Mouse (Mus musculus) hindbrain, embryonic 13.5 days (tissue): ENCODE measurements around the gene Hist1h3b. TPM values are rescaled to one million over a fixed set of nuclear protein-coding genes. Genes with fewer than 3 reads are reported as not detected.

ENCODE experiments used
- ATAC-seq: fragments of 200-750 bp; cut with Nextera tagmentation; 2 replicates; pipeline ENCODE4 v1.8.0; 2017; ENCODE audit warnings: moderate TSS enrichment; ENCODE audit not compliant: low FRiP score
- H3K27ac ChIP-seq: fragments of 300-500 bp; sonication (generic); 2 replicates; pipeline ENCODE4 v1.5.1; 2015; ENCODE audit warnings: inconsistent platforms, mild to moderate bottlenecking, moderate library complexity
- H3K27me3 ChIP-seq: fragments of 300-500 bp; sonication (generic); 2 replicates; pipeline ENCODE4 v1.6.1; 2015; ENCODE audit warnings: mild to moderate bottlenecking, inconsistent platforms
- H3K36me3 ChIP-seq: fragments of 300-500 bp; sonication (generic); 2 replicates; pipeline ENCODE4 v1.6.1; 2015; ENCODE audit warnings: mild to moderate bottlenecking, inconsistent platforms
- H3K4me1 ChIP-seq: fragments of 300-500 bp; sonication (generic); replicated peaks from 2 replicates; pipeline ENCODE4 v1.6.1; 2015; ENCODE audit warnings: inconsistent platforms
- H3K4me2 ChIP-seq: fragments of 300-500 bp; sonication (generic); 2 replicates; pipeline ENCODE4 v1.6.1; 2015; ENCODE audit warnings: inconsistent platforms, mild to moderate bottlenecking, moderate library complexity
- H3K4me3 ChIP-seq: fragments of 300-500 bp; sonication (generic); 2 replicates; pipeline ENCODE4 v1.5.1; 2015; ENCODE audit warnings: mild to moderate bottlenecking, inconsistent platforms
- H3K9ac ChIP-seq: fragments of 300-500 bp; sonication (generic); 2 replicates; pipeline ENCODE4 v1.6.1; 2015; ENCODE audit warnings: mild to moderate bottlenecking, inconsistent platforms
- H3K9me3 ChIP-seq: fragments of 300-500 bp; sonication (generic); 2 replicates; pipeline ENCODE4 v1.6.1; 2016; ENCODE audit warnings: inconsistent platforms
- WGBS: fragments of 180-500 bp; shearing (Covaris S2); methylation state at CpG from one replicate; pipeline ENCODE4 v1.1.7; 2015; 5-methylcytosine and 5-hydroxymethylcytosine counted together
- microRNA-seq: library from miRNA; unstranded; fragments of <30 nt; microRNA quantifications from one replicate; pipeline ENCODE4, GENCODE M21; 2016
- polyA plus RNA-seq: library from polyadenylated mRNA; unstranded; fragments of >200 nt; fragmentation: Nextera tagmentation; extraction: Ambion mirVana; gene quantifications from 2 replicates; pipeline ENCODE4 v1.2.1, GENCODE M21; 2015

Gene Hist1h3b
- polyA plus RNA-seq, 1 experiment from 2014 or later: 4.4 TPM

DNA sequence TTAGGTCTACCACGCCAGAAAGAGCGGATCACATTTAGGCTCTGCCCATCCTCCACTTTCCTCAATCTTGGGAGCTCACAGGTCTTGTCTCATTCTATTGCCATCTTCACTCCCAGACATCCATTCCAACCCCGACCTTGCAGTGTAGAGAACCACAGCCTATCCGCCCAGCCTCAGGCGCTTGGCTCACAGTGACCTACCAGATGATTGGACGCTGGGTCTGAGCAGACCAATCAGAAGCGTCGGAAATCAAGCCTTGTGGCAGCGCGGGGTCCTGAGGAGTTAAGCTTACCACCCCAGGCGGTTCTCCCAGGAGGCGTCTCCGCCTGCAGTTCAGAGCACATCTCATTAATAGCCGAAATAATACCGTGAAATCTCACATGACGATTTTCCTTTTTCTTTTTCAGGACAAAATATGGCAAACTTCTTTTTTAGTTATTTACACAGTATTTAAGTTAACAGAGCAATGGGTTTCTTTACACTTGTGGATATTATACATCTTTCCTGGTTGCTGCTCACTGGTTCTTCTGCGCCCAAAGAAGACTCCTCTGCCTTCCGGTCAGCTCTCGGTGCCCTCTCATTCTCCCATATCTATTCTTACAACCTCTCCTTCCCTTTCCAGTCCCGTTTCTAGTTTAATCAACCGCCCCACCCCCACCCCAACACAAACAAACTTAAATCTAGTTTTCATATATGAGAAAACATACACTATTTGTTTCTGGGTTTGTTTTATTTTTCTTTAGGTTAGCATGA is 20.7 kb downstream of the Hist1h3b start:
- ATAC-seq: peak; percentile 87; the same call in 1 of the 2 replicates
- 26% methylated on average over 21 of the region's 21 CpGs for WGBS
- no peak overlapping the region for H3K27ac ChIP-seq
- H3K36me3 ChIP-seq: no peaks in the 10 kb centered on the region
- H3K9me3 ChIP-seq: no peaks in the 10 kb centered on the region
- H3K4me3 ChIP-seq: peak overlapping the region; percentile 8; the same call in 1 of the 2 replicates
- H3K4me1 ChIP-seq: peaks cover 3% of the 10 kb centered on the region; the same call in 1 of the 2 replicates
- no peak overlapping the region for H3K9ac ChIP-seq
- H3K4me2 ChIP-seq: peak overlapping the region; percentile 43
- H3K27me3 ChIP-seq: no peaks in the 10 kb centered on the region

DNA sequence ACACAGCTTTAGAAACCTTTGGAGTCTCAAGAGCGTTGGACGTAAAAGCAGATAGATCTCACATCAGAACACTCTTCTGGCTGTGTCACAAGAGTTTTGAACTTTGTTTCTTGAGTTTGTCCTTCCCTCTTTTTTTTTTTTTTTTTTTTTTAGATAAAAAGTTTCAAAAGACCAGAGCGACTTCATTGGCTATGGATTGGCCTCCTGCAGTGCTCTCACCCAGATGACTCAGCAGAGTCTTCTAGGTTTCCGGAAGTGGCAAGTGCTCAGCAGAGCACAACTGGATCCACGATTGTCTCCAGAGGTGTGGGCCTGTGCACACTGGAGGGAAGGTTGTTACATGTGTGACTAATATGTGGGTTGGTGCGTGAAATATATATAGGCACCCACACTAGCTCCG is 26.3 kb downstream of the Hist1h3b start:
- Histone ChIP-seq H3K4me2 (no peak overlapping the region), H3K27me3 (no peaks in the 10 kb centered on the region), H3K4me1 (no peaks in the 10 kb centered on the region), H3K9ac (no peak overlapping the region), H3K27ac (no peak overlapping the region), H3K4me3 (no peak overlapping the region), H3K36me3 (no peaks in the 10 kb centered on the region), H3K9me3 (no peaks in the 10 kb centered on the region)
- 98% methylated on average over 7 of the region's 7 CpGs for WGBS
- no peak for ATAC-seq

DNA sequence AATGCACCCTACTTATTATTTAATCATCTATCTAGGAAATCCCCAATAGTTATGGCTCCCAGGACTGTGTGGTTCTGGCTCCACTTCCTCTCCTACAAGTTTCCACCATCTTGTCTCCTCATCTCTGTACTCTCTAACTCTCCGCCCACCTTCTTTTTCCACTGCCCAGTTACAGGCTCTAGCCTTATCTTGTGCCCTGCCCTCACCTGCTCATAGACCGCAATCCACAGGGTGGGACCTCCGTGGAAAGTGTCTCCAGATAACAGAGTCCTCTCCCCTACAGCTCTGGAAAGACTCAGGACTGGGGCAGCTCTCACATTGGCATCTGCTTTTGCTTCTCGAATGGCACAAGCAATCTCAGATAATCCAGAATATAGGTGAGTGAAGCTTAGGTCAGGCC is 27.0 kb downstream of the Hist1h3b start:
- H3K9ac ChIP-seq: no peak overlapping the region
- ATAC-seq: no peak
- no peaks in the 10 kb centered on the region for H3K4me1 ChIP-seq
- no peaks in the 10 kb centered on the region for H3K27me3 ChIP-seq
- 90% methylated on average over 4 of the region's 4 CpGs for WGBS
- no peak overlapping the region for H3K4me2 ChIP-seq
- H3K9me3 ChIP-seq: no peaks in the 10 kb centered on the region
- no peak overlapping the region for H3K27ac ChIP-seq
- no peak overlapping the region for H3K4me3 ChIP-seq
- H3K36me3 ChIP-seq: no peaks in the 10 kb centered on the region

DNA sequence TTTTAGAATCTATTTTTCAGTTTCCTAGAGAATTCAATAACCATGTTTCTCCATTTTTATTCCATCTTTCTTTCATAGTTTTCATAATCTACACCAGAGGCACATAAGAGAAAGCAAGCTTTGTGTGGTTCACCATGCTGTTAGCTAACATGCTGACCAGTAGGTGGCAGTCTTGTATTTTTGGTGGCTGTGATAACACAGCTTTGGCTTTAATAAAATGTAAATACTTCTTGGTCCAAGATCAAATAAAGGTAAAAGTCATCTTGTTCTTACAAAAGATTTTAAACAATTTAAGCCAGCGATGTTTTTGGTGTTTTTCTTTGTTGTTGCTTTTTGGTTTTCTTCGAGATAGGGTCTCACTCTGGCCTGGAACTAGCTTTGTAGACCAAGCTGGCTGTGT is 40.5 kb downstream of the Hist1h3b start:
- Histone ChIP-seq H3K9me3 (no peaks in the 10 kb centered on the region), H3K4me3 (no peak overlapping the region), H3K9ac (no peak overlapping the region), H3K4me2 (no peak overlapping the region), H3K36me3 (no peaks in the 10 kb centered on the region), H3K27me3 (no peaks in the 10 kb centered on the region), H3K27ac (no peak overlapping the region), H3K4me1 (no peaks in the 10 kb centered on the region)
- ATAC-seq: no peak
- WGBS: 54% methylated on average over 2 of the region's 2 CpGs

DNA sequence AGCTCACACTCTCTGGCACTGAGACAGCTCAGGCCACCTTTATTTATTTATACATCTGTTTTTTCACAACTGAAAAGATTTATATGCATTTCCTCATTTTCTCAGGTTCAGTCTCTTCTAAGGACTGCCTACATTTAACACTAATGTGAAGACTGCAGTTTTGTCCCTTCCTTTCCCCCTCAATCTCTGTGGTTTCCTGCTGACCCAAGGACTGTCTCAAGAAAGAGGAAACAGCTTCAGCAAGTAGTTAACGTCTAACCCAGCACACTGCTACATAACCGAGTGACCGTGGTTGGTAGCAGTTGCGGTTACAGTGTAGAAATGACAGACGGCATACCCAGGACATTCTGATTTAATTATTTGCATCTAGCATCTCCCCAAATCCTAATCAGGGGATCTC is 47.3 kb downstream of the Hist1h3b start:
- no peak for ATAC-seq
- 88% methylated on average over 5 of the region's 5 CpGs for WGBS
- no peaks in the 10 kb centered on the region for H3K27me3 ChIP-seq
- H3K4me3 ChIP-seq: no peak overlapping the region
- no peaks in the 10 kb centered on the region for H3K36me3 ChIP-seq
- no peak overlapping the region for H3K4me2 ChIP-seq
- no peak overlapping the region for H3K9ac ChIP-seq
- H3K27ac ChIP-seq: no peak overlapping the region
- H3K4me1 ChIP-seq: no peaks in the 10 kb centered on the region
- H3K9me3 ChIP-seq: no peaks in the 10 kb centered on the region

Small RNA genes within 50 kb of the gene (microRNA-seq; reads per million reads assigned to microRNA genes)
- gene Gm44314 (not detected), gene Gm44484 (not detected)

Other genes with a start within 250 kb of the Hist1h3b start
- gene Hist1h4h, start 221.2 kb upstream of the Hist1h3b start, polyA plus RNA-seq: 4.2 and 5.7 TPM in 2 replicates
- 2.4 TPM in 1 of 2 replicates, not detected in the other for gene Hist1h2af, start 218.4 kb upstream of the Hist1h3b start, polyA plus RNA-seq
- gene Hist1h3g, start 216.8 kb upstream of the Hist1h3b start, polyA plus RNA-seq: 1.8 and 3.0 TPM in 2 replicates
- 0.29 TPM in 1 of 2 replicates, not detected in the other for gene Hist1h2bh, start 208.9 kb upstream of the Hist1h3b start, polyA plus RNA-seq
- 0.38 TPM in 1 of 2 replicates, not detected in the other for gene Hist1h3f, start 208.2 kb upstream of the Hist1h3b start, polyA plus RNA-seq
- 0.83 TPM in 1 of 2 replicates, not detected in the other for gene Hist1h4f, start 200.6 kb upstream of the Hist1h3b start, polyA plus RNA-seq
- 0.10 and 0.16 TPM in 2 replicates for gene Hist1h1d, start 199.0 kb upstream of the Hist1h3b start, polyA plus RNA-seq
- 2.1 and 2.8 TPM in 2 replicates for gene Hist1h3e, start 189.9 kb upstream of the Hist1h3b start, polyA plus RNA-seq
- gene Hist1h2ae, start 181.0 kb upstream of the Hist1h3b start, polyA plus RNA-seq: 26.4 and 29.3 TPM in 2 replicates
- gene Hist1h2bg, start 180.9 kb upstream of the Hist1h3b start, polyA plus RNA-seq: 2.8 TPM in 2 replicates
- gene Hist1h2bf, start 178.1 kb upstream of the Hist1h3b start, polyA plus RNA-seq: 1.2 and 3.0 TPM in 2 replicates
- 0.61 and 2.7 TPM in 2 replicates for gene Hist1h2ad, start 177.9 kb upstream of the Hist1h3b start, polyA plus RNA-seq
- 1.6 and 2.7 TPM in 2 replicates for gene Hist1h3d, start 176.5 kb upstream of the Hist1h3b start, polyA plus RNA-seq
- 50.0 and 52.6 TPM in 2 replicates for gene Hist1h4d, start 170.7 kb upstream of the Hist1h3b start, polyA plus RNA-seq
- 1.2 and 1.6 TPM in 2 replicates for gene Hist1h2be, start 131.1 kb upstream of the Hist1h3b start, polyA plus RNA-seq
- gene Hist1h1e, start 129.7 kb upstream of the Hist1h3b start, polyA plus RNA-seq: 7.9 and 8.8 TPM in 2 replicates
- gene Hist1h2ac, start 68.3 kb upstream of the Hist1h3b start, polyA plus RNA-seq: 0.38 and 0.54 TPM in 2 replicates
- 17.8 and 23.1 TPM in 2 replicates for gene Hist1h2bc, start 68.1 kb upstream of the Hist1h3b start, polyA plus RNA-seq
- not detected in 2 replicates for gene Hist1h1t, start 56.5 kb upstream of the Hist1h3b start, polyA plus RNA-seq
- gene Hist1h4c, start 53.8 kb upstream of the Hist1h3b start, polyA plus RNA-seq: 3.9 and 4.4 TPM in 2 replicates
- gene Hfe, start 41.4 kb upstream of the Hist1h3b start, polyA plus RNA-seq: 5.4 and 5.6 TPM in 2 replicates
- gene Hist1h1c, start 13.5 kb upstream of the Hist1h3b start, polyA plus RNA-seq: 8.8 and 9.7 TPM in 2 replicates
- gene Hist1h3c, start 6.7 kb upstream of the Hist1h3b start, polyA plus RNA-seq: 1.3 and 1.9 TPM in 2 replicates
- gene Hist1h2bb, start 5.5 kb upstream of the Hist1h3b start, polyA plus RNA-seq: 0.86 and 1.7 TPM in 2 replicates
- 10.5 and 12.7 TPM in 2 replicates for gene Hist1h2ab, start 1.1 kb upstream of the Hist1h3b start, polyA plus RNA-seq
- gene Hist1h4b, start 4.7 kb downstream of the Hist1h3b start, polyA plus RNA-seq: 1.4 TPM in 1 of 2 replicates, not detected in the other
- not detected in 2 replicates for gene Hist1h4a, start 9.0 kb downstream of the Hist1h3b start, polyA plus RNA-seq
- gene Hist1h3a, start 10.1 kb downstream of the Hist1h3b start, polyA plus RNA-seq: 1.9 and 2.5 TPM in 2 replicates
- gene Hist1h1a, start 11.4 kb downstream of the Hist1h3b start, polyA plus RNA-seq: 0.56 and 1.2 TPM in 2 replicates
- not detected in 2 replicates for gene Trim38, start 17.6 kb downstream of the Hist1h3b start, polyA plus RNA-seq
- not detected in 2 replicates for gene Slc17a2, start 54.7 kb downstream of the Hist1h3b start, polyA plus RNA-seq
- not detected in 2 replicates for gene Slc17a3, start 87.2 kb downstream of the Hist1h3b start, polyA plus RNA-seq
- not detected in 2 replicates for gene Slc17a1, start 115.5 kb downstream of the Hist1h3b start, polyA plus RNA-seq
- gene Slc17a4, start 162.7 kb downstream of the Hist1h3b start, polyA plus RNA-seq: 0.09 TPM in 1 of 2 replicates, not detected in the other
- gene Hist1h2ba, start 181.9 kb downstream of the Hist1h3b start, polyA plus RNA-seq: not detected in 2 replicates
- gene Hist1h2aa, start 182.2 kb downstream of the Hist1h3b start, polyA plus RNA-seq: not detected in 2 replicates
- 1.0 and 1.4 TPM in 2 replicates for gene Scgn, start 238.9 kb downstream of the Hist1h3b start, polyA plus RNA-seq